15 mouse cellular contexts compared by ENCODE assay signal in genomic region chr3:108289311-108290130, GRCm38 (mm10). TPM values are rescaled to one million over a fixed set of nuclear protein-coding genes. Genes with fewer than 3 reads are reported as not detected.
DNase-seq lines count a peak whose midpoint lies in the region; TF ChIP-seq lines count a peak whose summit lies in the region.
"Had no signal": no experiment of that assay in that cellular context is flagged by ENCODE, and none has a peak within 500 bp of the region (broad histone marks: within the 10 kb centered on the region; RNA-seq: fewer than 3 reads in every experiment).

No protein-coding gene starts in this region.

- H3K4me3 ChIP-seq in heart, adult 2 months, result no peak overlapping the region
- no peak overlapping the region for H3K4me3 ChIP-seq in left cerebral cortex, adult 2 months
- H3K4me3 ChIP-seq in bone marrow macrophage, adult 2 months (ENCODE audit: insufficient read depth, low read length), result no peak overlapping the region
- H3K4me3 ChIP-seq: erythroblast, embryonic 14.5 days; liver, embryonic 15.5 days; midbrain, embryonic 13.5 days had no signal

- no peak for DNase-seq in heart, adult 2 months
- DNase-seq in heart, postnatal 36 days, result no peak
- DNase-seq in left cerebral cortex, adult 2 months (ENCODE audit: extremely low spot score in 1 of 2, low spot score in 2 of 2), result no peak
- DNase-seq in left cerebral cortex, postnatal 14 days (ENCODE audit: low spot score in 2 of 2), result no peak
- peak; percentile 82 for DNase-seq in lung, postnatal 25 days (ENCODE audit: low spot score)
- DNase-seq in natural killer cell, adult 2 months (ENCODE audit: low spot score in 2 of 2), result no peak
- no peak for DNase-seq in thymus, postnatal 4 days
- DNase-seq: cerebellum, adult 9-11 months; forebrain, postnatal 0 days; gastrocnemius, postnatal 10 days; heart, postnatal 10 days had no signal

- intact Hi-C loops in heart, adult 2 months (cut with DNase I), result no loop called here
- intact Hi-C loops in heart, postnatal 36 days (cut with DNase I), result loop anchor here (10.0 kb wide), 1 partner anchor 265 kb away; no protein-coding TSS in a partner anchor
- intact Hi-C loops in left cerebral cortex, adult 2 months (cut with DNase I), result loop anchor here (5.0 to 10.0 kb wide), 2 partner anchors 38 to 275 kb away; partner anchors contain the start of gene Tmem167b
- intact Hi-C loops in left cerebral cortex, postnatal 14 days (cut with DNase I), result no loop called here

- no peak for TF ChIP-seq POLR2A in heart, adult 2 months (IDR thresholded peaks at IDR 0.05; ENCODE audit: insufficient read depth, low read depth, low read length)
- TF ChIP-seq POLR2A in bone marrow macrophage, adult 2 months (IDR thresholded peaks at IDR 0.05; ENCODE audit: borderline replicate concordance, low read depth, low read length), result no peak

- TF ChIP-seq EP300 in heart, adult 2 months (IDR thresholded peaks at IDR 0.05; ENCODE audit: insufficient read depth, low read depth, low read length), result no peak

- 71% methylated on average over 13 of the region's 13 CpGs for WGBS in heart, adult 2 months

- H3K27ac ChIP-seq in heart, adult 2 months, result peak overlapping the region; percentile 8; the same call in 1 of the 2 replicates
- H3K27ac ChIP-seq in left cerebral cortex, adult 2 months, result peak overlapping the region; percentile 85; the same call in 1 of the 2 replicates
- H3K27ac ChIP-seq in bone marrow macrophage, adult 2 months (ENCODE audit: insufficient read depth, low read depth, low read length), result peak overlapping the region; percentile 8; the same call in 1 of the 2 replicates
- H3K27ac ChIP-seq: liver, embryonic 15.5 days had no signal

- H3K9ac ChIP-seq in heart, adult 2 months (ENCODE audit: low read depth, low read length), result no peak overlapping the region
- H3K9ac ChIP-seq: forebrain, postnatal 0 days; liver, embryonic 15.5 days had no signal

- H3K4me1 ChIP-seq in heart, adult 2 months (ENCODE audit: control insufficient read depth, insufficient read depth, low read length), result peaks cover 9% of the 10 kb centered on the region
- H3K4me1 ChIP-seq in bone marrow macrophage, adult 2 months (ENCODE audit: control insufficient read depth, insufficient read depth, low read length), result peaks cover 63% of the 10 kb centered on the region

- no peaks in the 10 kb centered on the region for H3K79me2 ChIP-seq in heart, adult 2 months (replicated peaks; ENCODE audit: control insufficient read depth, insufficient read depth, low read length)

- TF ChIP-seq CTCF in heart, adult 2 months (IDR thresholded peaks at IDR 0.05), result no peak
- TF ChIP-seq CTCF in left cerebral cortex, adult 2 months (IDR thresholded peaks at IDR 0.05), result no peak
- no peak for TF ChIP-seq CTCF in bone marrow macrophage, adult 2 months (IDR thresholded peaks at IDR 0.05; ENCODE audit: low read depth, low read length)

- H3K36me3 ChIP-seq in heart, adult 2 months (ENCODE audit: control insufficient read depth, insufficient read depth, low read length), result no peaks in the 10 kb centered on the region; the same call in 1 of the 2 replicates
- H3K36me3 ChIP-seq: liver, embryonic 15.5 days had no signal

- no peaks in the 10 kb centered on the region for H3K27me3 ChIP-seq in heart, adult 2 months (ENCODE audit: control insufficient read depth, insufficient read depth, low read length)
- H3K27me3 ChIP-seq: midbrain, embryonic 13.5 days had no signal

RNA-seq across cellular contexts. Expression of gene Sort1, which starts 5.6 kb away (rescaled TPM):
- total RNA-seq in heart, adult 2 months (2021), result 10 to 100 TPM; 17.4 to 19.2 TPM
- 33.7 and 51.9 TPM in 2 replicates for polyA plus RNA-seq in heart, adult 2 months (2012; rRNA removed)
- 10 to 100 TPM; 18.7 to 20.3 TPM for total RNA-seq in heart, postnatal 36 days (2021)
- 100 to 1,000 TPM; 310 to 316 TPM for total RNA-seq in left cerebral cortex, adult 2 months (2021)
- total RNA-seq in left cerebral cortex, postnatal 14 days (2021), result 100 to 1,000 TPM; 245 to 264 TPM
- 30.0 and 33.3 TPM in 2 replicates for polyA plus RNA-seq in bone marrow macrophage, adult 2 months (2012; ENCODE audit: insufficient read depth, insufficient read length, missing spikeins)

RNA-seq across cellular contexts. Expression of gene Psma5, which starts 32.8 kb away (rescaled TPM):
- 10 to 100 TPM; 48.1 to 49.9 TPM for total RNA-seq in heart, adult 2 months (2021)
- polyA plus RNA-seq in heart, adult 2 months (2012; rRNA removed), result 42.4 and 75.5 TPM in 2 replicates
- total RNA-seq in heart, postnatal 36 days (2021), result 10 to 100 TPM; 54.3 to 55.2 TPM
- 10 to 100 TPM; 64.9 to 80.9 TPM for total RNA-seq in left cerebral cortex, adult 2 months (2021)
- 10 to 100 TPM; 83.4 to 89.6 TPM for total RNA-seq in left cerebral cortex, postnatal 14 days (2021)
- 128 and 156 TPM in 2 replicates for polyA plus RNA-seq in bone marrow macrophage, adult 2 months (2012; ENCODE audit: insufficient read depth, insufficient read length, missing spikeins)

Comparison
In these comparisons a context has a peak if more than half of its experiments do, and no peak if none do; other contexts are left out.
1. intact Hi-C loops: an anchor here in heart, postnatal 36 days (10.0 kb wide) and left cerebral cortex, adult 2 months (5.0 to 10.0 kb wide); none called in heart, adult 2 months and left cerebral cortex, postnatal 14 days.
2. H3K27ac ChIP-seq: peak in every context shown above with its lines; median percentile 85 in left cerebral cortex, adult 2 months; 8 in heart, adult 2 months; 8 in bone marrow macrophage, adult 2 months.
3. RNA of gene Sort1, which starts 5.6 kb away (total RNA-seq): 310 to 316 TPM in left cerebral cortex, adult 2 months and 245 to 264 TPM in left cerebral cortex, postnatal 14 days; 18.7 to 20.3 TPM in heart, postnatal 36 days and 17.4 to 19.2 TPM in heart, adult 2 months; every median in the first group is over 10 times any median in the second.